Mouse (Mus musculus): ENCODE measurements around the gene Cdk15.

GRCm38 (mm10) chr1:59342146-59342545, 85.4 kb downstream of the Cdk15 start:
- TF ChIP-seq CTCF (IDR thresholded peaks at IDR 0.05; ENCODE audit: borderline replicate concordance, extremely low read depth, insufficient read depth, insufficient read length) (no peak), POLR2A (IDR thresholded peaks at IDR 0.05; ENCODE audit: borderline replicate concordance, extremely low read depth, insufficient read depth, insufficient read length, poor library complexity, severe bottlenecking) (no peak)
